In genomic region chr11:69715929-69716328, GRCm38 (mm10) we compare ENCODE assay signal across 9 mouse cellular contexts. TPM values are rescaled to one million over a fixed set of nuclear protein-coding genes. Genes with fewer than 3 reads are reported as not detected.
DNase-seq lines count a peak whose midpoint lies in the region; ATAC-seq and TF ChIP-seq lines count a peak whose summit lies in the region.
"Had no signal": no experiment of that assay in that cellular context is flagged by ENCODE, and none has a peak within 500 bp of the region (broad histone marks: within the 10 kb centered on the region; RNA-seq: fewer than 3 reads in every experiment).

No protein-coding gene starts in this region.

- TF ChIP-seq CTCF in E14TG2a.4 (conservative IDR thresholded peaks at IDR 0.05; ENCODE audit: low read length) = no peak

- H3K9me3 ChIP-seq in E14TG2a.4 (ENCODE audit: low read length) = no peaks in the 10 kb centered on the region
- H3K9me3 ChIP-seq in embryonic facial prominence, embryonic 13.5 days = no peaks in the 10 kb centered on the region

- WGBS in embryonic facial prominence, embryonic 13.5 days = 18% methylated on average over 5 of the region's 5 CpGs

- DNase-seq in 3T3-L1 (ENCODE audit: low read depth, low spot score) (peak; percentile 93), liver (peak; percentile 16)
- no peak for DNase-seq in gastrocnemius, adult 18-20 months (ENCODE audit: low spot score)

- H3K4me3 ChIP-seq in E14TG2a.4 (replicated peaks; ENCODE audit: low read length) = peak overlapping the region; percentile 71; the same call in 1 of the 2 replicates
- no peak overlapping the region for H3K4me3 ChIP-seq in embryonic facial prominence, embryonic 13.5 days
- H3K4me3 ChIP-seq: neural tube, embryonic 12.5 days had no signal

- no peak overlapping the region for H3K9ac ChIP-seq in embryonic facial prominence, embryonic 13.5 days
- H3K9ac ChIP-seq: neural tube, embryonic 12.5 days had no signal

- peaks cover 72% of the 10 kb centered on the region for H3K4me1 ChIP-seq in E14TG2a.4 (replicated peaks; ENCODE audit: low read depth, low read length)
- peaks cover 17% of the 10 kb centered on the region; the same call in 1 of the 2 replicates for H3K4me1 ChIP-seq in embryonic facial prominence, embryonic 13.5 days
- H3K4me1 ChIP-seq: neural tube, embryonic 12.5 days had no signal

- H3K27me3 ChIP-seq in E14TG2a.4 (ENCODE audit: insufficient read depth, low read length) = no peaks in the 10 kb centered on the region
- no peaks in the 10 kb centered on the region for H3K27me3 ChIP-seq in embryonic facial prominence, embryonic 13.5 days
- H3K27me3 ChIP-seq: neural tube, embryonic 12.5 days had no signal

- no peaks in the 10 kb centered on the region for H3K36me3 ChIP-seq in E14TG2a.4 (ENCODE audit: insufficient read depth, low read length)
- H3K36me3 ChIP-seq in embryonic facial prominence, embryonic 13.5 days = no peaks in the 10 kb centered on the region
- H3K36me3 ChIP-seq: neural tube, embryonic 12.5 days had no signal

- ATAC-seq in embryonic facial prominence, embryonic 13.5 days (ENCODE audit: insufficient number of reproducible peaks, insufficient read depth, low FRiP score, low TSS enrichment, low read depth) = no peak
- ATAC-seq in megakaryocyte progenitor cell, adult 5-6 weeks (replicated peaks; ENCODE audit: poor library complexity) = no peak
- no peak for ATAC-seq in megakaryocyte-erythroid progenitor cell, adult 5-6 weeks (replicated peaks; ENCODE audit: low FRiP score, low TSS enrichment, poor library complexity, severe bottlenecking)
- ATAC-seq: hindbrain, embryonic 16.5 days had no signal

- no peak overlapping the region for H3K4me2 ChIP-seq in embryonic facial prominence, embryonic 13.5 days
- H3K4me2 ChIP-seq: neural tube, embryonic 12.5 days had no signal

- H3K27ac ChIP-seq in embryonic facial prominence, embryonic 13.5 days = peak overlapping the region; percentile 22; the same call in 1 of the 2 replicates
- H3K27ac ChIP-seq: neural tube, embryonic 12.5 days had no signal

RNA-seq across cellular contexts. Expression of gene Tnfsfm13, which starts 20.0 kb away (rescaled TPM):
- 2.8 and 3.8 TPM in 2 replicates for polyA plus RNA-seq in embryonic facial prominence, embryonic 13.5 days (2015; fragmentation: Nextera tagmentation; extraction: Ambion mirVana)
- 7.5 and 9.4 TPM in 2 replicates for total RNA-seq in megakaryocyte progenitor cell, adult 5-6 weeks (2015)
- 6.1 and 7.9 TPM in 2 replicates for total RNA-seq in megakaryocyte progenitor cell, adult 5-6 weeks (2017)
- 0.20 TPM in 1 of 2 replicates, not detected in the other for total RNA-seq in megakaryocyte-erythroid progenitor cell, adult 5-6 weeks (2014; fragmentation: Nextera tagmentation)
- 0.80 and 1.4 TPM in 2 replicates for total RNA-seq in megakaryocyte-erythroid progenitor cell, adult 5-6 weeks (2017)
- 1 to 10 TPM; 1.1 to 1.3 TPM for total RNA-seq in gastrocnemius, adult 18-20 months (2021)

RNA-seq across cellular contexts. Expression of gene Tnfsf12, which starts 20.3 kb away (rescaled TPM):
- polyA plus RNA-seq in embryonic facial prominence, embryonic 13.5 days (2015; fragmentation: Nextera tagmentation; extraction: Ambion mirVana) = 5.7 and 6.4 TPM in 2 replicates
- 0.88 and 2.0 TPM in 2 replicates for total RNA-seq in megakaryocyte progenitor cell, adult 5-6 weeks (2015)
- total RNA-seq in megakaryocyte progenitor cell, adult 5-6 weeks (2017) = 0.75 and 1.0 TPM in 2 replicates
- total RNA-seq in megakaryocyte-erythroid progenitor cell, adult 5-6 weeks (2014; fragmentation: Nextera tagmentation) = 4.7 TPM in 1 of 2 replicates, not detected in the other
- total RNA-seq in megakaryocyte-erythroid progenitor cell, adult 5-6 weeks (2017) = 0.47 TPM in 1 of 2 replicates, not detected in the other
- total RNA-seq in gastrocnemius, adult 18-20 months (2021) = 10 to 100 TPM in 1 of 2 experiments, 1 to 10 TPM in 1; 7.4 to 10.4 TPM

RNA-seq across cellular contexts. Expression of gene Tnfsf13, which starts 30.3 kb away (rescaled TPM):
- 0.21 and 0.39 TPM in 2 replicates for polyA plus RNA-seq in embryonic facial prominence, embryonic 13.5 days (2015; fragmentation: Nextera tagmentation; extraction: Ambion mirVana)
- total RNA-seq in megakaryocyte progenitor cell, adult 5-6 weeks (2015) = 28.5 and 31.9 TPM in 2 replicates
- total RNA-seq in megakaryocyte progenitor cell, adult 5-6 weeks (2017) = 49.4 and 53.7 TPM in 2 replicates
- 5.0 and 6.5 TPM in 2 replicates for total RNA-seq in megakaryocyte-erythroid progenitor cell, adult 5-6 weeks (2014; fragmentation: Nextera tagmentation)
- total RNA-seq in megakaryocyte-erythroid progenitor cell, adult 5-6 weeks (2017) = 11.7 and 23.0 TPM in 2 replicates
- total RNA-seq in gastrocnemius, adult 18-20 months (2021) = under 1 TPM; 0.62 to 0.64 TPM

RNA-seq across cellular contexts. Expression of gene Senp3, which starts 34.0 kb away (rescaled TPM):
- 119 and 122 TPM in 2 replicates for polyA plus RNA-seq in embryonic facial prominence, embryonic 13.5 days (2015; fragmentation: Nextera tagmentation; extraction: Ambion mirVana)
- 140 and 145 TPM in 2 replicates for total RNA-seq in megakaryocyte progenitor cell, adult 5-6 weeks (2015)
- 108 and 123 TPM in 2 replicates for total RNA-seq in megakaryocyte progenitor cell, adult 5-6 weeks (2017)
- total RNA-seq in megakaryocyte-erythroid progenitor cell, adult 5-6 weeks (2014; fragmentation: Nextera tagmentation) = 96.1 and 117 TPM in 2 replicates
- 98.4 and 120 TPM in 2 replicates for total RNA-seq in megakaryocyte-erythroid progenitor cell, adult 5-6 weeks (2017)
- 10 to 100 TPM; 21.9 to 25.4 TPM for total RNA-seq in gastrocnemius, adult 18-20 months (2021)

RNA-seq across cellular contexts. Expression of gene Polr2a, which starts 42.5 kb away (rescaled TPM):
- polyA plus RNA-seq in embryonic facial prominence, embryonic 13.5 days (2015; fragmentation: Nextera tagmentation; extraction: Ambion mirVana) = 27.3 and 31.3 TPM in 2 replicates
- total RNA-seq in megakaryocyte progenitor cell, adult 5-6 weeks (2015) = 140 and 147 TPM in 2 replicates
- 21.0 and 34.4 TPM in 2 replicates for total RNA-seq in megakaryocyte progenitor cell, adult 5-6 weeks (2017)
- 106 TPM in 2 replicates for total RNA-seq in megakaryocyte-erythroid progenitor cell, adult 5-6 weeks (2014; fragmentation: Nextera tagmentation)
- 11.9 and 26.6 TPM in 2 replicates for total RNA-seq in megakaryocyte-erythroid progenitor cell, adult 5-6 weeks (2017)
- total RNA-seq in gastrocnemius, adult 18-20 months (2021) = 10 to 100 TPM; 33.0 to 33.9 TPM
